Mouse (Mus musculus) right cerebral cortex, postnatal 14 days (tissue): ENCODE data around the gene Stx18.
A peak's percentile ranks its signal among the peaks of the same experiment; 100 is the strongest.

ENCODE experiments used
- DNase-seq: peaks from one replicate; pipeline ENCODE4 v3.0.0; 2022

Stx18 gene

DNA sequence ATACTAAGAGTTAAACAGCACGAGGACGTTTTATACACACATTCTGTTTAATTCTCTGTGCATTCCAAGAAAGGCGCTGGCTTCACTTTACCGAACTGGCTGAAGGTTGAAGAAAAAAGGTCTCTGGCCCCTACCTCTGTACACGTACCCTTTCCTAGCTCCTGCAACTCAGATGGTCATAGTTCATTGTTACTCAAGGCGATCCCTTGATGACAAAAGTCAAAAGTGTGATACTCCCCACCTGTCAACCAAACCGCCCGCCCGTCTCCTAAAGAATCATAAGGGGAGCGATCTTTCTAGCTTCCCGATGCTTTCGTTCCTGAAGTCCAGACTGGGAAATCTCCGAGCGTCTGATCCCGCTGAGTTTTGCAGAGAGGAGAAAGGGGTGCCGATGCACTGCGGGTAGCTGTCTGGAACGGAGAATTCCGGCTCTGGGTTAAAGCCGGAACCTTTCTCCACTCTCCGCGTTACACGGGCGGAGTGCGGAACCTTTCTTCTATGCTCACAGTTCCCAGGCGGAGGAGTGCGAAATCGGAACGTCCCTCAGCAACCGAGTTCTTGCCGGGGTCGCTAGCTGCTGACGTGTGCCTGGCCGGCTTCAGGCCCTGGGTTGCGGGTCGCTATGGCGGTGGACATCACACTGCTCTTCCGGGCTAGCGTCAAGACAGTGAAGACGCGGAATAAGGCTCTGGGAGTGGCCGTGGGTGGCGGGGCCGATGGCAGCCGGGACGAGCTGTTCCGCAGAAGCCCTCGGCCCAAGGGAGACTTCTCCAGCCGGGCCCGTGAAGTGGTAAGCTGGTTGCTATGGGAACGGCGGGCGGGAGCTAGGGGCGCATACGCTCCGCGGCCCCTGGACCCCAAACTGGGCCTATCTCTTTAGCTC, at the start of gene Stx18:
Gene Stx18 (plus strand): TSS at position 33 of the 883 bp plus-strand sequence.
- DNase-seq: peak; percentile 85

DNA sequence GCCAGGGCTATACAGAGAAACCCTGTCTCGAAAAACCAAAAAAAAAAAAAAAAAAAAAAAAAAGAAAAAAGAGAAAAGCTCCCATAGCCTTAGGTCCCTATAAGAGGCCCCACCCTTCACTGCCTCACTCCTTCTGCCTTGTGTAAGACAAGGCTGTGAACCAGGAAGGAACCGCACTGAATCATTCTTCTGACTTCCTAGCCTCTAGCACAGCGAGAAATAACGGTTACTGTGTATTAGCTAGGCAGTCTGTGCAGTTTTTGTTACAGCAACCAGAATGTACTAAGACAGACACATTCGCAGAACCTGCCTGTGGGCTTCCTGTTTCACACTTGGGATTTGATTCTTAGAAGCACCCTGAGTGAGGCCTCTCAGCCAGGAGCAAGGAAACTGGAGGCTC, 46.2 kb upstream of the Stx18 start:
- DNase-seq: no peak

GRCm38 (mm10) chr5:37998805-37999204, 39.7 kb upstream of the Stx18 start:
- DNase-seq: no peak

DNA sequence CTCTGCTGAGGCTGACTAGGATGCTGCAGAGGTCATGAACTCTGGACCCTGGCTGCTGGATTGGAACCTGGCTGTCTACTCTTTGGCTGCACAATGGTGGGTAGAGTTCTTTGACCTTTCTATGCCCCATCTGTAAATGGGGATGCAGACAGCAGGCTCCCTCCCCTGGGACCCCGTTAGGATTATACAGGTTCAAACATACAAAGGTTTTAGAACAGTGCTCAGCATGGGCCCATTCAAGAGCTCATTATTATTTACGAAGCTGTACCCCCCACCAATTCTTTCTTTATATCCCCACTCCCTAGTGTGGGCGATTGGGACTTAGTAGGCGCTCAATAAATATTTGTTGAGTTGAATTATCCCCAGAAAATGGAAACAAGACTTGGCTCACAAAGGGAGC, 36.0 kb upstream of the Stx18 start:
- no peak for DNase-seq

DNA sequence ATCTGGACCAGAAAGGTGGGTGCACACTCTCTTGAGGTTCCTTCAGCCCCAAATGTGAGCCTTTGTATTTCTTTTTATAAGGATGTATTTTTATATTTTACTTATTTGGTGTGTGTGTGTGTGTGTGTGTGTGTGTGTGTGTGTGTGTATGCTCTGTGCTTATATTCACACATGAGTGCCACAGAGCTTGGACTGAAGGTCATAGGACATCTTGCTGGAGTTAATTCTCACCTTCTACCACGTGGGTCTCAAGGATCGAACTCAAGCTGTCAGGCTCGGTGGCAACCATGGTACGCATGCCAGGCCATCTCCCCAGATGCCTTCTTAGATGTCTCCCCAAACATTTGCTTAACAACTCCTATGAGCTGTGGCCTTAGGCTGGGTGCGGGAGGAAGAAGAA, 33.8 kb upstream of the Stx18 start:
- DNase-seq: no peak

GRCm38 (mm10) chr5:38006415-38007347, 31.9 kb upstream of the Stx18 start:
- no peak for DNase-seq

DNA sequence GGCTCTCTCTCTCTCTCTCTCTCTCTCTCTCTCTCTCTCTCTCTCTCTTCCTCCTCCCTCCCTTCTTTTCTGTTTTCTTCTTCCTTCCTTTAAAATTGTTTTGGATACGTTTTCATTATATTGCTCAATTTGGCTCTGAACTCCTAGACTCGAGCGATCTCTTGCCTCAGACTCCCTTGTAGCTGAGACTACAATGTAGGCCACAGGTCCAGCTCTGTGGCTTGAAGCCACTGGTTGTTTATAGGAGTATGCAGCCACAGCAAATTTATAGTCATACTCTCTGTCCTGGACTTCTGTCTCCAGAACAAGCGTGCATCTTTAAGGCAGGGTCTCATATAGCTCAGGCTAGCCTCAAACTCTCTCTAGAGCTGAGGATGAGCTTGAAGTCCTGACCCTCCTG, 29.5 kb upstream of the Stx18 start:
- no peak for DNase-seq

- no peak for DNase-seq
Observed at GRCm38 (mm10) chr5:38014916-38015315, 23.6 kb upstream of the Stx18 start.

- DNase-seq: no peak
Observed at GRCm38 (mm10) chr5:38016945-38017344, 21.6 kb upstream of the Stx18 start.

GRCm38 (mm10) chr5:38027656-38028055, 10.9 kb upstream of the Stx18 start:
- DNase-seq: no peak

- DNase-seq: no peak
Observed at GRCm38 (mm10) chr5:38038274-38038673, 268 bp upstream of the Stx18 start.

DNA sequence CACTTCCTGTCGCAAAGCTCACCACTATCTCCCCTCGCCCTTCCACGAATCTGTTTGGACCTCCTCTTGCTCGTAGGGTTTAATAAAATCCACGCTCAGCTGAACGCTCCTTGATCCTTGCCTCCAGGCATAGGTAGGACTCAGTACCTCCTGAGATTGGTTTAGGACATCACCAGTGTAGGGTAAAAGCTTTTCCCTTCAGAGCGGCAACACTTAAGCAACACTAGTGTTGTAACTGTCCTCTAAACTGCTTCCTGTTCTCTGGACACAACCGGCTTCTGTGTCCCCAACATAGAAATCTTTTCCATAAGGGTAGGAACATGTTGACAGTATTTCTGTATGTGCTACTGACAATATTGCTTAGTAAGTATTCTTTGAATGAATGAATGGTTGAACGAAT, 1.3 kb downstream of the Stx18 start:
- DNase-seq: no peak

- DNase-seq: no peak
Observed at GRCm38 (mm10) chr5:38044923-38045322, 6.4 kb downstream of the Stx18 start.

GRCm38 (mm10) chr5:38048177-38048576, 9.6 kb downstream of the Stx18 start:
- DNase-seq: no peak

GRCm38 (mm10) chr5:38061051-38061450, 22.5 kb downstream of the Stx18 start:
- no peak for DNase-seq

DNA sequence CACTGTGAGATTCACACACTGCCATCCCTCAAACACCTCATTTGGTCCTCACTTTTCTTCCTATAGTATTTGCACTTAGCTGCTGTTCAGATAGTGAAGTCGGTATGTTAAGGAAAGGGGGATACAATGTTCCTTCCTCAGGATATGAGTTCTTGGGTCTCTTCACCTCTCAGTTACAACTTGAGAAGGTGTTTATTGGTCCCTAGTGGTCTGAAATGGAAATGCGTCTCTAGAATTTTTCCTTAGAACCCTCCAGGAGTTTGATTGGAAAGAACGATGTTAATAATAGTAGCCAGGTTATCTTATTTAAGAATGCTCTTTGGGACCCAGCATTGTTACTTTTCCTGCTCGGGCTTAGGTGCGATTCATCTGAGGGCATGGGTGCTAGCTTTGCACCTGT, 24.2 kb downstream of the Stx18 start:
- DNase-seq: no peak

GRCm38 (mm10) chr5:38063339-38063738, 24.8 kb downstream of the Stx18 start:
- DNase-seq: no peak

GRCm38 (mm10) chr5:38064043-38064575, 25.6 kb downstream of the Stx18 start:
- no peak for DNase-seq

GRCm38 (mm10) chr5:38064701-38065100, 26.2 kb downstream of the Stx18 start:
- no peak for DNase-seq

DNA sequence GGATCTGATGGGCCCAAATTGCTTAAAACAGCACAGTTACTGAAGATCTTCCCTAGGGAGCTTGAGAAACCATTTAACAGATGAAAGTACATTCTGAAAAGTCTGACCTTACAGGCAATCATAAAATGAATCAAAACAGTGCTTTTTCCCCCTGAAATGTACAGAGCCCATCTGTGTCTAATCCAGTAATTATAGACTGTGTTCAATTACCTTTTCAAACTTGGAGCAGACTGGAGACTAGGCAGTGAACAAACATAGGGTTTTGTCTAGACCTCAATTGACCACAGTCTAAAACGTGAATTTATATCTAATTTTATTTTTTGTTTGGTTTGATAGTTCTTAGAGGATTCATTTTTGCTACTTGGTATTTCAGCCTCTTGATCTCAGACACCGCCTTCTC, 26.9 kb downstream of the Stx18 start:
- DNase-seq: no peak

GRCm38 (mm10) chr5:38066606-38067005, 28.1 kb downstream of the Stx18 start:
- DNase-seq: no peak

- no peak for DNase-seq
Observed at GRCm38 (mm10) chr5:38076326-38076725, 37.8 kb downstream of the Stx18 start.

DNA sequence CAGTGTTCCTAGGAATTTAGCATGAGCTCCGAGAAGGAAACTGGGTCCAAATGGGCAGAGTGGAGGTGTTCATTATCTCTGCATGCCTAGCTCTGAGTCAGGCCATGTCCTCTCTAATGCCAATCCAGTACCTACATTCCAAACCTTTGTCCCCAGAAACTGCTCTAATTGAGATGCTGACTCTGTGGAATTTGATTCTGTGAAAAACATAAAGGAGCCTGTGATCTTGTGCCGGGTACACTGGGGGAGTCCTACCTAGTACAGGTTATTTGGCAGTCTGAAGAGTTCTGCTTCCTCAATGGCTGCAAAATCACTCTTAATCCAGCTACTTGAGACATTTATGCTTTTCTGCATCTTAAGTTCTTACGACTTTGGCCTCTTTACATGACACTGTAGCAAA, 40.0 kb downstream of the Stx18 start:
- no peak for DNase-seq

DNA sequence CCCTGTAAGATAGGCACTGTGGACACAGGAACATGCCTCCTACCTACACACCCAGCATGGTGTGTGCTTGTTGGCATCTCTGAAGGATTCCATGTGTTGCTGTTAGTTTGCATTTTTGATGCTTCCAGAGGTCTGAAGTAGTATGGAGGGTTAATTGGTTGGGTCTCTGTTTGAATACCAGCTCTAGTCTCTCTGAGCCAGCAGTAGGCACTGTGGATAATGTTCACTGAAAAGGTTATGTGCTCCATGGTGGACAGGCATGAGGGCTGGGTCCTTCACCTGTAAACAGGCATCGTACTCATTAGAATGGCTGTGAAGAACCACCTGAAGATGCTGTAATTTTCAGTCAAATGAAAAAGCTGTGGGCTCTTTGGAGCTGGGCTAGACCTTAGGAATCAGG, 41.9 kb downstream of the Stx18 start:
- DNase-seq: no peak
